Mouse (Mus musculus) frontal cortex, postnatal 36 days (tissue): Measurements from ENCODE around the gene Bcas1.

Experiments used
- DNase-seq, 2 experiments: peaks; one replicate each; pipeline ENCODE4 v3.0.0; 2022; ENCODE audit warnings: low spot score in 2 of 2

The Bcas1 gene

GRCm38 (mm10) chr2:170347131-170347765, 80.4 kb downstream of the Bcas1 start:
- DNase-seq, result peak; percentile 48 to 76

GRCm38 (mm10) chr2:170345410-170345793, 82.2 kb downstream of the Bcas1 start:
- no peak for DNase-seq

- no peak for DNase-seq
These were observed 82.9 kb downstream of the Bcas1 start for GRCm38 (mm10) chr2:170344502-170345409.

GRCm38 (mm10) chr2:170343819-170344317, 83.8 kb downstream of the Bcas1 start:
- no peak for DNase-seq

DNA sequence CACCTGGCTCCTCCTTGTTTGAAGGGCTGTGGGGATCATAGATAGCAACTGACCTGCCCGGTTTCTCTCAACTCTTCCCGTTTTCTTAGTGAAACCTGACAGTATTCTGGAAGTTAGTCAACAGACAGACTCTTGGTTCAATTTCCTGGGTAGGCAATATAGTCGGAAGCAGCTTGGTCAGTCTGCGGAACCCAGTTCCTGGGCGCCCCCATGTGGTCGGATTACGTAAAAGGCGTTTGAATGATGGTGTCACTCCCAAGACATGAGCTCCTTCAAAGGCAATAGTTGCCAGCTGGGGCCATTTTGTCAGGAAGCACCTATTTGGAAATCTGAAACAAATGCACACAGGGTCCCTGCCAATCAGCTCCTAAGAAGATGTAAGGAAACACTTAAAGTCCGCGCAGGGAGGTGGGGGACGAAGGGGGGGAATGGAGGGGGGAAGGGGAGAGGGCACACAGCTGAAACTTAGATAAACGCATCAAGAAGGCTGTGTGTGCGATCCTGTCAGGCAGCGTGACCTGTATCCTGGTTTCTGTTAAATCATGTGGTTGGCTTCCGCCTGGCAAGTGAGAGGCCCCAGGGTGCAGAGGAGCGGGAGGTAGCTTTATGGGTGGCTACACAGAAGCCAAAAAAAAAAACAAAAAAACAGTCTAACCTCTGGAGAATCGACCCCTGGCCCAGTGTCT, 84.4 kb downstream of the Bcas1 start:
- peak; percentile 38 to 49 for DNase-seq

GRCm38 (mm10) chr2:170342312-170342830, 85.3 kb downstream of the Bcas1 start:
- no peak for DNase-seq

- no peak for DNase-seq
These were observed 86.5 kb downstream of the Bcas1 start for GRCm38 (mm10) chr2:170341179-170341578.

- no peak for DNase-seq
These were observed 91.3 kb downstream of the Bcas1 start for GRCm38 (mm10) chr2:170336266-170336760.

- no peak for DNase-seq
These were observed 92.5 kb downstream of the Bcas1 start for GRCm38 (mm10) chr2:170335168-170335567.

DNA sequence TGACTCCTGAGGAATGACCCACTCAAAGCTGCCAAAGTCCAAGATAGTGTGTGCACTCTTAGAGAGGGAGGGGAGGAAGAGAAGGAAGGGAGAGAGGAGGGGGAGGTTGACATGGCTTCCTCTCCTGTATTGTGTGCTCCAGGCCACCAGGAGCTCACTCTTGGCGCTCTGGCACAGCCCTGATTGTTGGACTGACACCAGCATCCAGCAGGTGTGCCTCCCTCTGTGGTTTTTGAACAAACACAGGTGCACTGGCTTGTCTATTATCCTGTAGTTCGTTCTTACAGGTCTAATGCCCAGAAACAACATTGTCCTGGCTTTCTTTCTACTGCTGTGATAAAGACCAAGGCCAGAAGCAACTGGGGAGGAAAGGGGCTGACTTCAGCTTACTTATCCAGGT, 95.8 kb downstream of the Bcas1 start:
- no peak for DNase-seq

- no peak for DNase-seq
These were observed 97.2 kb downstream of the Bcas1 start for GRCm38 (mm10) chr2:170330466-170330865.

GRCm38 (mm10) chr2:170329921-170330320, 97.7 kb downstream of the Bcas1 start:
- no peak for DNase-seq

GRCm38 (mm10) chr2:170323925-170324347, 103.7 kb downstream of the Bcas1 start:
- DNase-seq, result peak in 1 of 2 experiments; percentile 29

GRCm38 (mm10) chr2:170322013-170322414, 105.6 kb downstream of the Bcas1 start:
- DNase-seq, result no peak

DNA sequence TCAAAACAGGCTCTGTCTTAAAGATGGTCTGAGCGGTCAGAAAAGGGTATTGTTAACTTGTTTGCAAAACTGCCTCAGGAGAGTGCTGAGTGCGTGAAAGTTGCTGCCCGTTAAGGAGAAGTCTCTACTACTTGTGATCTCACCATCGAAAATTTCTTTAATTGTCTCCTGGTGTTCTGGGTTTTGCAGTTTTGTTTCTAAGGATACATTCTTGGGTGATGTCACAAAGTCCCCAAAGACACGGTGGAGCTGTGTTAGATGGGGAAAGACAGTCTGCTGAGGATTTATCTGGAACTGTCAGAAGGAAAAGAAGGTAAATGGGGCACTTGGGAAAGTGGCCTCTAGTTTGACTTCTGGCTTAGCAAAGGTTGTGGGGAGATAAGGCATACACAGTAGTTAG, 106.1 kb downstream of the Bcas1 start:
- no peak for DNase-seq

GRCm38 (mm10) chr2:170319533-170320463, 107.8 kb downstream of the Bcas1 start:
- DNase-seq, result no peak

DNA sequence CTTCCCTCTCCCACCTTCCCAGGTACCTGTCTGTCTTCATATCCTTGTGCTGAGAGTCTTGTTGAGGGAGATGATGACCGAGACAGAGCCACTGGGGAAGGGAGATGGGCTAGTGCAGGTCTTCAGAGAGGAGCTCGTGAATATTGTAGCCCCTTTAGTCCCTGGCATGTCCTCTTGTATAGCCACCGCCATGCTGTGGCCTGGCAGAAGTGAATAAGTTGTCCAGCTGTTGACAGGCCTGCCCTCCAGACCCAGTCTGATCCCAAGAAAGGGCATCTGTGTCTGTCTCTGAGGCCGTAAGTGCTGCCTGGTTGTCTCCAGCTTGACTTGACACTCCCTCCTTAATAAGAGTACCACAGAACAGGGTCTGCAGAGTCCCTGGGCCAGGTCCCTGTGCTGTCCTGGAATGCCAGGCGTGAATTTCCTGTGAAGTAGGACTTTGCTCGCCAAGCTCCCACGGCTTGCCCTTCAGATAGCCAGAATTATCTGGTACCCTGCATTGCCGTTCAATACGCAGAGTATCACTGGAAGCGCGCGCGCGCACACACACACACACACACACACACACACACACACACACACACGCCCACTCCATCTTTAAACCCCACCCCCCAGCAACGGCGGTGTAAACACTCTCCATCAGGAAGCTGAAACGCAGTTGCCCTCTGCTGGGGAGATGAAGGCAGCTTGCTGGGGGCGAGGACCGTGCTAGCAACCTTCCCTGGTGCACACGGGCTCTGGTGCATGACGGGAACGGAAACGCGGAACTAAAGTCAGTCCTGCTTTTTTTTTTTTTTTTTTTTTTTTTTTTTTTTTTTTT, 108.7 kb downstream of the Bcas1 start:
- peak; percentile 66 to 81 for DNase-seq

DNA sequence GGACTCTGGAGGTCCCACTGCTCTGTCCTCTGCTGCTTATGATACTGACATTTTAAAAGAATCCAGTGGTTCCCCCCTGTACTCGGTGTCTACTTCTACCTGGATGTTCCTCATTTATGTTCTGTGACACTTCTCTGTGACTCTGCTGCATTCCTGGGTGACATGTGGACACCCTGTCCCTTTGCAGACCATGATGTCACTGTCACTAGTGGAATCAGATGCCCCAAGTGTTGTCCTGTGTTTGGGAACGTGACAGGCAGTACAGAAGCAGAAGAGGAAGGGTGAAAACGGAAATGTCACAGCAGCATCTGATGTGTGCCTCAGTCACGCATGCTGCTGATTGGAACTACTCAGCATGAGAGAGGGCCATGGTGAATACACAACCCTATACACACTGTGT, 110.9 kb downstream of the Bcas1 start:
- DNase-seq, result no peak

DNA sequence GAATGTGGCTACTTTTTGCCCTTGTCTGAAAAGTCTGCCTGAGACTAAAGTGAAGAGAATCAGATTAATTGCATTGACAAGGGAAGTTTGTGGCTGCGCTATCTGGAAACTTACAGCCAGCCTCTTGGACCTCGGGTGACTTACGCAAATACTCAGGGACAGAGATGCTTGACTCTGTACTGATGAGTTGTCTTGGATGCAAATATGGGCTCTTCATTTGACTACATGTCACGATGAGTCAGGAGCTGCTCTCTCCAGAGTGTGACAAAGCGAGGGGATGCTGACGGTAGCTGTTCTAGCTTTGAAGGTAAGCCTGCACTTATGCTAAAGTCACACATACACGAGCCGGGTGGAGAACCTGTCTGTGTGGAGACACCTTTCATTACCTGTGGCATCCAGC, 111.3 kb downstream of the Bcas1 start:
- no peak for DNase-seq

GRCm38 (mm10) chr2:170310988-170311359, 116.7 kb downstream of the Bcas1 start:
- no peak for DNase-seq
